Mouse (Mus musculus) MEL (cell line): ENCODE data around the gene Ttc9b.

Experiments used
- CTCF ChIP-seq, 3 experiments: IDR thresholded peaks in 2 of 3; conservative IDR thresholded peaks in 1 of 3; 2 replicates each; pipeline ENCODE4 v1.5.1; 2011 to 2012; ENCODE audit warnings: low read length in 3 of 3, low read depth in 2 of 3, mild to moderate bottlenecking in 2 of 3, improper control_type of control experiment in 1 of 3, inconsistent platforms in 1 of 3, mixed read lengths in 1 of 3, moderate library complexity in 1 of 3; ENCODE audit not compliant: control insufficient read depth in 1 of 3, insufficient read depth in 1 of 3, poor library complexity in 1 of 3, severe bottlenecking in 1 of 3
- EP300 ChIP-seq, 2 experiments: IDR thresholded peaks; 2 replicates each; pipeline ENCODE4 v1.6.1; 2011; ENCODE audit warnings: improper control_type of control experiment in 2 of 2, low read length in 2 of 2, low read depth in 1 of 2, mild to moderate bottlenecking in 1 of 2
- MEF2A ChIP-seq: IDR thresholded peaks from 2 replicates; pipeline ENCODE4 v1.6.1; 2014; ENCODE audit warnings: low read depth, mild to moderate bottlenecking, inconsistent platforms, low read length, improper control_type of control experiment; ENCODE audit not compliant: poor library complexity, insufficient replicate concordance, severe bottlenecking; ENCODE audit errors: extremely low read depth
- SMC3 ChIP-seq: IDR thresholded peaks from 2 replicates; pipeline ENCODE4 v1.6.1; 2011; ENCODE audit warnings: low read depth, low read length, improper control_type of control experiment
- ZC3H11A ChIP-seq: IDR thresholded peaks from 2 replicates; pipeline ENCODE4 v1.6.1; 2012; ENCODE audit warnings: low read depth, mild to moderate bottlenecking, inconsistent platforms, low read length, improper control_type of control experiment
- ZKSCAN1 ChIP-seq: IDR thresholded peaks from 2 replicates; pipeline ENCODE4 v1.6.1; 2012; ENCODE audit warnings: low read depth, mild to moderate bottlenecking, inconsistent platforms, low read length, improper control_type of control experiment, moderate library complexity
- ZNF384 ChIP-seq: IDR thresholded peaks from 2 replicates; pipeline ENCODE4 v1.6.1; 2012; ENCODE audit warnings: low read depth, mild to moderate bottlenecking, inconsistent platforms, low read length, improper control_type of control experiment

DNA sequence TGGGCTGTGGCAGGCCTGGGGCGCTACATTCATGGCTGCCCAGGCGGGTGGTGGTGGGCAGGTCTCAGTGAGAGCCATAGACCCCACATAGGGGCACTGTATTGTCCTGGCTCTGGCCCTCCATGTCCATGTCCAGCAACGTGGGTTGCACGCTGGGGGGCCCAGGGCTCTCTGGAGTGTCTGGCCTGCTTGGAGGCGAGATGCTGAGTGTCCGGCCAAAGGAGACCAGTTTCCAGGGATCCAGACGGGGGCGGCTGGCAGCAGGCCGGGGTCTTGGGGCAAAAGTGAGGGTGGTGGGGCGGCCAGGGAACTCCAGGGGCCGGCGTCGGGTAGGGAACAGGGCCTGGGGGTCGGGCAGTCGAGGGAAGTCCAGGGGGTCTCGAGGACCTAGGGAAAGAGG, 2.9 kb downstream of the Ttc9b start:
- no peak for TF ChIP-seq EP300 (IDR thresholded peaks at IDR 0.05; ENCODE audit: low read depth in 1 of 2, low read length in 2 of 2)
- no peak for TF ChIP-seq SMC3
- no peak for TF ChIP-seq ZKSCAN1
- TF ChIP-seq CTCF (IDR thresholded peaks at IDR 0.05 in 2 of 3, conservative IDR thresholded peaks at IDR 0.05 in 1 of 3; ENCODE audit: control insufficient read depth in 1 of 3, insufficient read depth in 1 of 3, low read depth in 2 of 3, low read length in 3 of 3, poor library complexity in 1 of 3, severe bottlenecking in 1 of 3), result no peak
- no peak for TF ChIP-seq MEF2A
- no peak for TF ChIP-seq ZNF384
- TF ChIP-seq ZC3H11A, result no peak
